Mouse (Mus musculus) megakaryocyte, embryonic 14.5 days (primary cell): ENCODE data around the gene Slc35g2. TPM values are rescaled to one million over a fixed set of nuclear protein-coding genes. Genes with fewer than 3 reads are reported as not detected.

Experiments used
- H3K27me3 ChIP-seq: replicated peaks from 2 replicates; pipeline ENCODE3; 2012; ENCODE audit warnings: inconsistent platforms
- H3K36me3 ChIP-seq: replicated peaks from 2 replicates; pipeline ENCODE3; 2012; ENCODE audit warnings: low read length, inconsistent platforms, mixed read lengths
- H3K4me1 ChIP-seq: 2 replicates; pipeline ENCODE4 v1.6.1; 2012; ENCODE audit warnings: inconsistent platforms
- H3K4me3 ChIP-seq: replicated peaks from 2 replicates; pipeline ENCODE3; 2012; ENCODE audit warnings: moderate library complexity, mild to moderate bottlenecking, inconsistent platforms
- H3K9me3 ChIP-seq: 2 replicates; pipeline ENCODE4 v1.6.1; 2012; ENCODE audit warnings: inconsistent platforms
- FLI1 ChIP-seq: IDR thresholded peaks from 2 replicates; pipeline ENCODE4 v1.6.1; 2012; ENCODE audit warnings: low read length, inconsistent platforms, mixed read lengths
- GATA1 ChIP-seq: IDR thresholded peaks from 3 replicates; pipeline ENCODE4 v1.6.1; 2012; ENCODE audit warnings: mixed read lengths, low read length, inconsistent platforms, borderline replicate concordance
- polyA plus RNA-seq: library from polyadenylated mRNA; stranded (reverse); fragments of >175 nt; gene quantifications from 2 replicates; pipeline ENCODE4 v1.2.3, GENCODE M21; 2012; ENCODE audit warnings: low replicate concordance; ENCODE audit not compliant: insufficient read depth

Gene Slc35g2
- polyA plus RNA-seq, 1 experiment = not detected

- no peak for TF ChIP-seq GATA1
- no peak for TF ChIP-seq FLI1
- Histone ChIP-seq H3K4me1 (peaks cover 69% of the 10 kb centered on the region), H3K27me3 (no peaks in the 10 kb centered on the region), H3K36me3 (peaks cover 13% of the 10 kb centered on the region), H3K4me3 (no peak overlapping the region), H3K9me3 (no peaks in the 10 kb centered on the region)
These were observed 36.2 kb downstream of the Slc35g2 start for GRCm38 (mm10) chr9:100534686-100535085.

GRCm38 (mm10) chr9:100532847-100533505 lies 37.9 kb downstream of the Slc35g2 start:
- TF ChIP-seq GATA1 (no peak), FLI1 (no peak)
- Histone ChIP-seq H3K36me3 (peaks cover 22% of the 10 kb centered on the region), H3K4me1 (peaks cover 73% of the 10 kb centered on the region), H3K4me3 (peak overlapping the region; percentile 7), H3K9me3 (no peaks in the 10 kb centered on the region), H3K27me3 (no peaks in the 10 kb centered on the region)

- Histone ChIP-seq H3K36me3 (peaks cover 18% of the 10 kb centered on the region), H3K27me3 (no peaks in the 10 kb centered on the region), H3K4me3 (no peak overlapping the region), H3K9me3 (no peaks in the 10 kb centered on the region), H3K4me1 (peaks cover 67% of the 10 kb centered on the region)
- no peak for TF ChIP-seq FLI1
- TF ChIP-seq GATA1 = no peak
These were observed 39.6 kb downstream of the Slc35g2 start for GRCm38 (mm10) chr9:100531296-100531695.

- TF ChIP-seq FLI1 (no peak), GATA1 (no peak)
- Histone ChIP-seq H3K4me3 (no peak overlapping the region), H3K36me3 (peaks cover 9% of the 10 kb centered on the region), H3K27me3 (no peaks in the 10 kb centered on the region), H3K4me1 (peaks cover 75% of the 10 kb centered on the region), H3K9me3 (no peaks in the 10 kb centered on the region)
These were observed 45.7 kb downstream of the Slc35g2 start for GRCm38 (mm10) chr9:100525225-100525624.

GRCm38 (mm10) chr9:100522029-100522428 lies 48.9 kb downstream of the Slc35g2 start:
- TF ChIP-seq GATA1 (no peak), FLI1 (no peak)
- H3K27me3 ChIP-seq = no peaks in the 10 kb centered on the region
- H3K4me3 ChIP-seq = no peak overlapping the region
- peaks cover 61% of the 10 kb centered on the region for H3K4me1 ChIP-seq
- no peaks in the 10 kb centered on the region for H3K9me3 ChIP-seq
- H3K36me3 ChIP-seq = no peaks in the 10 kb centered on the region

DNA sequence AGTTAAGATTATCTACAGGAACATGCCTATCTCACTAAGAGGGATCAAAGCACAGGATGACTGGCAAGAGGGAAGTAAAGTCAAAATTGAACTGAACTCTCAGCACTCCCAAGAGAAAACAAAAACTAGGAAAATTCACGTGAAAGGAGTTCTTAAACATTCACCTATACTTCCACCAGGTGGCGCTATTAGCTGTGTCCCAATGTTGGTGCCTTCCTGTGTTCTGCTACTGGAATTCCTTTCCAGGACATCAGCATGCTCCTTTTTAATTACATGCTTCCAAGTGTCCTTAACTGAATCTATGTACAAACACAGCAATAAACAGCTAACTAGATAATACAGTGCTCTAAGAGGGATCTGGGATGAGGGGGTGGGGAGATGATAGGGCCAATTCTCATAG lies 50.3 kb downstream of the Slc35g2 start:
- TF ChIP-seq GATA1 (no peak), FLI1 (no peak)
- no peaks in the 10 kb centered on the region for H3K27me3 ChIP-seq
- H3K4me3 ChIP-seq = peak overlapping the region; percentile 25

GRCm38 (mm10) chr9:100520012-100520411 lies 50.9 kb downstream of the Slc35g2 start:
- Histone ChIP-seq H3K4me3 (no peak overlapping the region), H3K27me3 (no peaks in the 10 kb centered on the region), H3K4me1 (peaks cover 46% of the 10 kb centered on the region), H3K9me3 (no peaks in the 10 kb centered on the region), H3K36me3 (no peaks in the 10 kb centered on the region)
- no peak for TF ChIP-seq GATA1
- no peak for TF ChIP-seq FLI1

More for the DNA sequence above, 50.3 kb downstream of the Slc35g2 start:
- H3K4me1 ChIP-seq = peaks cover 52% of the 10 kb centered on the region
- H3K36me3 ChIP-seq = no peaks in the 10 kb centered on the region
- no peaks in the 10 kb centered on the region for H3K9me3 ChIP-seq

- Histone ChIP-seq H3K36me3 (peaks cover 24% of the 10 kb centered on the region), H3K4me1 (peaks cover 44% of the 10 kb centered on the region), H3K9me3 (no peaks in the 10 kb centered on the region), H3K4me3 (no peak overlapping the region), H3K27me3 (no peaks in the 10 kb centered on the region)
- no peak for TF ChIP-seq GATA1
- TF ChIP-seq FLI1 = no peak
These were observed 63.3 kb downstream of the Slc35g2 start for GRCm38 (mm10) chr9:100507581-100507980.

- no peak for TF ChIP-seq GATA1
- Histone ChIP-seq H3K4me3 (no peak overlapping the region), H3K9me3 (no peaks in the 10 kb centered on the region), H3K4me1 (peaks cover 44% of the 10 kb centered on the region), H3K27me3 (no peaks in the 10 kb centered on the region), H3K36me3 (peaks cover 31% of the 10 kb centered on the region)
These were observed 64.2 kb downstream of the Slc35g2 start for GRCm38 (mm10) chr9:100506652-100507051.

DNA sequence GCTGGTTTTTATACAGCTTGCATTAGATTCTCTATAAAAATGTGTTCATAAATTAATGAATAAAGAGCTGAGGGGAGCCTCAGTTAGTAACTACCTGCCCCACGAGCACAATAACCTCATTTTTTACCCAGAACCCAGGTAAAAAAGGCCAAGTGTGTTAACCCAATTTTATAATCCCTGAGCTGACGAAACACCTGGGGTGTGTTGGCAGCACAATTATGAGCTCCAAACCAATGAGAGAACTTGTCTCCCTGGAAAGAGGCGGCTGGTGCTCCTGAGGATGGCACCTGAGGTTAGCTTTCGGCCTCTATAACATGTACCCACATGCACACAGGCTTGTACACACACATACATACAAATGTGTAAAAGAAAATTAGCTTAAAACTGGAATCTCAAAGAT lies 65.4 kb downstream of the Slc35g2 start:
- Histone ChIP-seq H3K36me3 (peaks cover 31% of the 10 kb centered on the region), H3K4me3 (no peak overlapping the region), H3K4me1 (peaks cover 43% of the 10 kb centered on the region), H3K27me3 (no peaks in the 10 kb centered on the region), H3K9me3 (no peaks in the 10 kb centered on the region)
- TF ChIP-seq FLI1 = no peak
- TF ChIP-seq GATA1 = no peak

Other genes starting within 250 kb of the Slc35g2 start
- gene Il20rb, start 84.3 kb downstream of the Slc35g2 start, polyA plus RNA-seq = 1.4 and 1.6 TPM in 2 replicates
- 2.2 TPM in 1 of 2 replicates, not detected in the other for gene Nck1, start 25.0 kb downstream of the Slc35g2 start, polyA plus RNA-seq
- gene Stag1, start 26.7 kb upstream of the Slc35g2 start, polyA plus RNA-seq = 1.8 TPM in 1 of 2 replicates, not detected in the other